Mouse (Mus musculus) CH12.LX (cell line): ENCODE data around the gene Synpo2l. TPM values are rescaled to one million over a fixed set of nuclear protein-coding genes. Genes with fewer than 3 reads are reported as not detected.
A peak's percentile ranks its signal among the peaks of the same experiment; 100 is the strongest.

ENCODE experiments used
- DNase-seq: peaks from one replicate; pipeline ENCODE4 v3.0.0-alpha.2; 2013; ENCODE audit errors: extremely low read depth
- H3K27ac ChIP-seq: 2 replicates; pipeline ENCODE4 v1.5.1; 2012; ENCODE audit warnings: low read depth, mild to moderate bottlenecking, control low read depth, moderate library complexity; ENCODE audit not compliant: insufficient read depth
- H3K27me3 ChIP-seq: replicated peaks from 2 replicates; pipeline ENCODE3; 2012; ENCODE audit warnings: inconsistent platforms
- H3K36me3 ChIP-seq, 2 experiments: replicated peaks in 1 of 2; 2 replicates each; pipeline versions ENCODE3 to v1.6.1; 2012; ENCODE audit warnings: inconsistent platforms in 1 of 2, low read length in 1 of 2, mild to moderate bottlenecking in 1 of 2, mixed read lengths in 1 of 2, moderate library complexity in 1 of 2; ENCODE audit not compliant: control insufficient read depth in 1 of 2, insufficient read depth in 1 of 2
- H3K4me1 ChIP-seq, 2 experiments: 2 replicates each; pipeline ENCODE4 v1.6.1; 2012; ENCODE audit warnings: inconsistent platforms in 1 of 2, moderate library complexity in 1 of 2; ENCODE audit not compliant: insufficient read depth in 2 of 2, control insufficient read depth in 1 of 2
- H3K4me2 ChIP-seq: 2 replicates; pipeline ENCODE4 v1.6.1; 2012; ENCODE audit warnings: low read depth, mild to moderate bottlenecking, control low read depth; ENCODE audit not compliant: poor library complexity, insufficient read depth, severe bottlenecking
- H3K4me3 ChIP-seq, 3 experiments: fragments of 150-350 bp in 1 of 3; sonication (generic) in 1 of 3; replicated peaks in 1 of 3; 2 replicates each; pipeline versions ENCODE3 to v1.5.1; 2011 to 2012; ENCODE audit warnings: low read depth in 2 of 3, low read length in 2 of 3, mild to moderate bottlenecking in 2 of 3, moderate library complexity in 2 of 3, control low read depth in 1 of 3, improper control_type of control experiment in 1 of 3, inconsistent platforms in 1 of 3, mixed read lengths in 1 of 3; ENCODE audit not compliant: poor library complexity in 1 of 3
- H3K79me2 ChIP-seq: replicated peaks from 2 replicates; pipeline ENCODE4 v1.6.1; 2012; ENCODE audit warnings: mild to moderate bottlenecking, moderate library complexity; ENCODE audit not compliant: control insufficient read depth, poor library complexity, insufficient read depth, severe bottlenecking; ENCODE audit errors: extremely low read depth
- H3K9ac ChIP-seq: 2 replicates; pipeline ENCODE4 v1.6.1; 2012; ENCODE audit warnings: low read depth, mild to moderate bottlenecking, control low read depth, moderate library complexity; ENCODE audit not compliant: insufficient read depth
- H3K9me3 ChIP-seq: replicated peaks from 2 replicates; pipeline ENCODE3; 2012; ENCODE audit warnings: low read length, inconsistent platforms, mixed read lengths
- CHD1 ChIP-seq: IDR thresholded peaks from 2 replicates; pipeline ENCODE4 v1.6.1; 2012; ENCODE audit warnings: low read depth, low read length, improper control_type of control experiment, inconsistent platforms
- CHD2 ChIP-seq: IDR thresholded peaks from 2 replicates; pipeline ENCODE4 v1.6.1; 2011; ENCODE audit warnings: low read length, improper control_type of control experiment
- CTCF ChIP-seq, 2 experiments: IDR thresholded peaks in 1 of 2; conservative IDR thresholded peaks in 1 of 2; 2 replicates each; pipeline ENCODE4 v1.5.1; 2011 to 2012; ENCODE audit warnings: low read depth in 2 of 2, low read length in 2 of 2, improper control_type of control experiment in 1 of 2, inconsistent platforms in 1 of 2, mild to moderate bottlenecking in 1 of 2, moderate library complexity in 1 of 2
- E2F4 ChIP-seq: IDR thresholded peaks from 2 replicates; pipeline ENCODE4 v1.6.1; 2011; ENCODE audit warnings: low read depth, low read length, improper control_type of control experiment; ENCODE audit not compliant: insufficient replicate concordance
- ETS1 ChIP-seq: conservative IDR thresholded peaks from 2 replicates; pipeline ENCODE4 v1.6.1; 2012; ENCODE audit warnings: low read depth, mild to moderate bottlenecking, inconsistent platforms, low read length, improper control_type of control experiment, moderate library complexity
- MAFK ChIP-seq: IDR thresholded peaks from 2 replicates; pipeline ENCODE4 v1.6.1; 2011; ENCODE audit warnings: low read length, improper control_type of control experiment; ENCODE audit not compliant: insufficient replicate concordance
- MAX ChIP-seq: IDR thresholded peaks from 2 replicates; pipeline ENCODE4 v1.6.1; 2011; ENCODE audit warnings: low read length, improper control_type of control experiment
- POLR2A ChIP-seq: IDR thresholded peaks from 2 replicates; pipeline ENCODE4 v1.6.1; 2011; ENCODE audit warnings: low read depth, mild to moderate bottlenecking, improper control_type of control experiment, low read length
- RAD21 ChIP-seq: IDR thresholded peaks from 2 replicates; pipeline ENCODE4 v1.6.1; 2011; ENCODE audit warnings: low read depth, mild to moderate bottlenecking, low read length, improper control_type of control experiment, moderate library complexity
- RCOR1 ChIP-seq: conservative IDR thresholded peaks from 2 replicates; pipeline ENCODE4 v1.6.1; 2012; ENCODE audit warnings: low read depth, mild to moderate bottlenecking, inconsistent platforms, low read length, improper control_type of control experiment
- SIN3A ChIP-seq: IDR thresholded peaks from 2 replicates; pipeline ENCODE4 v1.6.1; 2012; ENCODE audit warnings: low read length, improper control_type of control experiment, inconsistent platforms
- SMC3 ChIP-seq: IDR thresholded peaks from 2 replicates; pipeline ENCODE4 v1.6.1; 2011; ENCODE audit warnings: low read depth, low read length, improper control_type of control experiment
- TBP ChIP-seq: conservative IDR thresholded peaks from 2 replicates; pipeline ENCODE4 v1.6.1; 2011; ENCODE audit warnings: low read depth, low read length, improper control_type of control experiment
- TCF12 ChIP-seq: IDR thresholded peaks from 2 replicates; pipeline ENCODE4 v1.6.1; 2014; ENCODE audit warnings: low read depth, mild to moderate bottlenecking, inconsistent platforms, low read length, improper control_type of control experiment
- ZKSCAN1 ChIP-seq: IDR thresholded peaks from 2 replicates; pipeline ENCODE4 v1.6.1; 2012; ENCODE audit warnings: low read depth, inconsistent platforms, low read length, improper control_type of control experiment, borderline replicate concordance
- ZMIZ1 ChIP-seq: IDR thresholded peaks from 2 replicates; pipeline ENCODE4 v1.6.1; 2012; ENCODE audit warnings: low read depth, mild to moderate bottlenecking, inconsistent platforms, low read length, improper control_type of control experiment
- ZNF384 ChIP-seq: IDR thresholded peaks from 2 replicates; pipeline ENCODE4 v1.6.1; 2012; ENCODE audit warnings: low read depth, low read length, improper control_type of control experiment, inconsistent platforms
- dilution Hi-C: fragments of 300-500 bp; cut with MboI; formaldehyde crosslinking; loops from 2 replicates; pipeline ENCODE4 v1.14.3; 2020; ENCODE audit warnings: low sequenced_read_pairs; ENCODE audit not compliant: extremely low pct_unique_long_range_greater_than_20kb, extremely low pct_ligation_motif_present
- in situ Hi-C: fragments of 300-500 bp; cut with MboI; formaldehyde crosslinking; loops from 3 replicates; pipeline ENCODE4 v1.14.3; 2019; ENCODE audit warnings: low sequenced_read_pairs, low pct_ligation_motif_present, low pct_unique_long_range_greater_than_20kb, mixed read lengths
- polyA plus RNA-seq: library from polyadenylated mRNA; unstranded; fragments of >175 nt; gene quantifications from 2 replicates; pipeline ENCODE4 v1.2.1, GENCODE M21; 2012; ENCODE audit warnings: low read depth; ENCODE audit not compliant: insufficient read length
- total RNA-seq, 2 experiments: library from RNA; depleted of rRNA; stranded (reverse); fragments of 300-350 nt in 1 of 2; fragments of >200 nt in 1 of 2; gene quantifications; 2 replicates each; pipeline ENCODE4 v1.2.3; 2012 to 2014

Gene Synpo2l
- total and polyA plus RNA-seq, 3 experiments: 0.04 to 0.13 TPM; not detected in 1

DNA sequence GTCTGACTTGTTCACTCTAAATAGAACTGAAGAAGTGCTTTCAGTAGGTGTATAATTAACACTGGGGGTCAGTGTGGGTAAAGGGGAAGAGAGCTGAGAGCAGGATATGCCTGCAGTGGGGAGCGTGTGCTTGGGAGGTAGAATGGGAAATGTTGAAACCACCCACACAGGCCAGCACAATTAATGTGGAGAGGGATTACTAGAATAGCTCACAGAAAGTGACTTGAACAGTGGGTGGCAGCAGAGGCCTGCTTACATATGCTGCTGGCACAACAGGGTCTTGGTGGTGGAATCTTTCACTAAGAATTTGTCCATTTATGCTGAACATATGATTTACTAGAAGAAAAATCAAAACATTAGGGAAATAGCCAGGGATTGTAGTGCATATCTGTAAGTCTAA, 28.8 kb upstream of the Synpo2l start:
- Histone ChIP-seq H3K4me2 (peak overlapping the region; percentile 90), H3K79me2 (peaks cover 65% of the 10 kb centered on the region), H3K27ac (peak overlapping the region; percentile 24; the same call in 1 of the 2 replicates), H3K4me3 (no peak overlapping the region), H3K9ac (peak overlapping the region; percentile 79; the same call in 1 of the 2 replicates), H3K27me3 (no peaks in the 10 kb centered on the region), H3K36me3 (peaks cover 21 to 72% of the 10 kb centered on the region in 2 experiments), H3K4me1 (peaks cover 21 to 67% of the 10 kb centered on the region in 2 experiments), H3K9me3 (no peaks in the 10 kb centered on the region)
- dilution Hi-C loops (no loop called here), in situ Hi-C loops (no loop called here)
- TF ChIP-seq E2F4 (no peak), TBP (no peak), ZKSCAN1 (no peak), SIN3A (no peak), SMC3 (peak; percentile 28), CTCF (conservative IDR thresholded peaks at IDR 0.05 in 1 of 2, IDR thresholded peaks at IDR 0.05 in 1 of 2; ENCODE audit: low read depth in 2 of 2, low read length in 2 of 2) (peak in 1 of 2 experiments; percentile 61; a peak in 2 of 4 replicates), RCOR1 (no peak), RAD21 (peak; percentile 59)
- DNase-seq: no peak

DNA sequence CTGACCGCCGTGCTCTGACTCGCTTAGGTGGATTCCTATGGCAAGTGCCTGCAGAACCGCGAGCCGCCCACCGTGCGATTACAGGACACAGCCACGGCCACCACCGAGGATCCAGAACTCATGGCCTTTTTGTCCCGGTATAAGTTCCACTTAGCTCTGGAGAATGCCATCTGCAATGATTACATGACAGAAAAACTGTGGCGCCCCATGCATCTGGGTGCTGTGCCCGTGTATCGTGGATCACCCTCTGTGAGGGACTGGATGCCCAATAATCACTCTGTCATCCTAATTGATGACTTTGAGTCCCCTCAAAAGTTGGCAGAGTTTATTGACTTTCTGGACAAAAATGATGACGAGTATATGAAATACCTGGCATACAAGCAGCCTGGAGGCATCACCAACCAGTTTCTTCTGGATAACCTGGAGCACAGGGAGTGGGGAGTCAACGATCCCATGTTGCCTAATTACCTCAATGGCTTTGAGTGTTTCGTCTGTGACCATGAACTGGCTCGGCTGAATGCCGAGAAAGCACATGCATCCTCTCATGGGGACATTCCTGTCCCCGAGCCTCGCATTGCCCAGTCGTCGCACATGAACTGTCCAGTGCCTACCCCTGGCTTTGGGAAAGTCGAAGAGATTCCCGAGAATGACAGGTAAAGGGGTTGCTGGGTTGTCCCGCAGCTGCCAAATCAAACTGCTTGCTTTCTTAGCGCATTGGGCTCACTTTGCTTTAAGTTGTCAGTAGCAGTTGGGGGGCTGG, 27.8 kb upstream of the Synpo2l start:
- TF ChIP-seq RCOR1 (no peak), MAX (no peak), MAFK (no peak), SMC3 (no peak), RAD21 (no peak), POLR2A (no peak), ZMIZ1 (no peak; the same call in 1 of the 2 replicates), CHD2 (no peak), TBP (no peak), CHD1 (no peak), ETS1 (no peak), ZNF384 (no peak), TCF12 (no peak)
- TF ChIP-seq, all 38 proteins: peak for 0
- in situ Hi-C loops: no loop called here
- H3K79me2 ChIP-seq: peaks cover 55% of the 10 kb centered on the region
- H3K9me3 ChIP-seq: no peaks in the 10 kb centered on the region
- H3K27me3 ChIP-seq: no peaks in the 10 kb centered on the region
- dilution Hi-C loops: no loop called here
- peak overlapping the region; percentile 54 to 71 (median 65) for H3K4me3 ChIP-seq
- no peak for DNase-seq
- peaks cover 21 to 66% of the 10 kb centered on the region in 2 experiments for H3K4me1 ChIP-seq
- H3K27ac ChIP-seq: peak overlapping the region; percentile 87
- peaks cover 32 to 82% of the 10 kb centered on the region in 2 experiments for H3K36me3 ChIP-seq
- peak overlapping the region; percentile 90 for H3K4me2 ChIP-seq
- peak overlapping the region; percentile 79 for H3K9ac ChIP-seq
